Mouse (Mus musculus): ENCODE data around the gene Smoc1.

Smoc1 gene

DNA sequence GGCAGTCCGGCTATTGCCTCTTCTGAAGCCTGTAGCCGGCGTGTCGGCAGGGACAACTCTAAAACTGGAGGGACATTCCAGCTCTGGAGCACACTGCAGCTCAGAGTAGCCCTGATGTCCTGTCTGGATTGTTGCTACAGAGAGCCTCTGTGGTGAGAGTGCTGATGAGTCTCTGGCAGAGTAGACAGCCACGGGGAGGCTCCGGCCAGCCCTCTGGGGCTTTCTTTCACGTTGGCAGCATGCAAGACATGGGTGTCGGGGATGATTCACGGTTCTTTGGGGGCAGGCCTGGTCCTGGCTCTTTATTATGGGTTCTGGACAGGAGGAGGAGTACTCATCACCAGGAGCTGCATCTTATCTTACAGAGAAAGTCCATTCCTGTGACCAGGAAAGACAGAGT is 140.5 kb downstream of the Smoc1 start:
- no peak for DNase-seq (ENCODE audit: low spot score)

- no peak for DNase-seq (ENCODE audit: low spot score)
Observed at GRCm38 (mm10) chr12:81168031-81168430, 141.4 kb downstream of the Smoc1 start.

GRCm38 (mm10) chr12:81168494-81168893 is 141.9 kb downstream of the Smoc1 start:
- DNase-seq (ENCODE audit: low spot score), result no peak

GRCm38 (mm10) chr12:81170076-81170475 is 143.5 kb downstream of the Smoc1 start:
- DNase-seq (ENCODE audit: low spot score), result no peak

DNA sequence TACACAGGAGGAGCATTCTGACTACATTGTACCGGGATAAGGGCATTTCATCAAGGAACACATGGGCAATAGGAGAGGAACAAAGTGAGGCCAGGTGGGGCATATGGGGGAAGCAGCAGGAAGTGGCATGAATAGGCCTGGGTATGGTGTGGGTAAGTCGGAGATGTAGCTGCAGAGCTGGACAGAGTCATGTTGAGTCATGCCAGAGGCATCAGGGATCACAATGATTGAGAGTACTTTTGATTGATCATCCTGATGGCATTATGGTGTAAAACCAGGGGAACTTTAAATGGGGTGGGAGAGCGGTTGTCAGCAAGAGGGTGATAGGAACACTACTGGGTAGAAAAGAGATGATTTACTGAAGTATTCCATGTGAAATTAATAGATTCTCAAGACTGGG is 146.4 kb downstream of the Smoc1 start:
- no peak for DNase-seq (ENCODE audit: low spot score)

- no peak for DNase-seq (ENCODE audit: low spot score)
Observed at GRCm38 (mm10) chr12:81173893-81174292, 147.3 kb downstream of the Smoc1 start.

DNA sequence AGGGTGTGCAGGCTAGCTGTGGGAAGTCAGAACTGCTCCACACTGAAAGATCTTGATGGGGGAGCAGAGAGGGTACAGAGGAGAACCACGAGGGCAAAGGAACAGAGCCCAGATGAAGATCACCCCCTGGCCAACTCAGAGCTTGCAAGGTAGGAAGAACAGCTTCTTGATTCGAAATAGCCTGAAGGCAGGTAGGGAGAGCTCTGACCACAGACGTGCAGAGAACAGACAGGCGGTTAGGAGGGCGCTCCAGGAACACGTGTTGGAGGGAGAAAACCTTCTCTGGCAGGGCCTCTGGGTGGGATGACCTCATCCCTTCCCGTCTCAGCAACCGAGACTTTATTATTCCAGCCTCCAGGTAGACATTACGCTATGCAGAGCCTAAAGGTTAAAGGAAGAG is 148.6 kb downstream of the Smoc1 start:
- DNase-seq (ENCODE audit: low spot score), result no peak

DNA sequence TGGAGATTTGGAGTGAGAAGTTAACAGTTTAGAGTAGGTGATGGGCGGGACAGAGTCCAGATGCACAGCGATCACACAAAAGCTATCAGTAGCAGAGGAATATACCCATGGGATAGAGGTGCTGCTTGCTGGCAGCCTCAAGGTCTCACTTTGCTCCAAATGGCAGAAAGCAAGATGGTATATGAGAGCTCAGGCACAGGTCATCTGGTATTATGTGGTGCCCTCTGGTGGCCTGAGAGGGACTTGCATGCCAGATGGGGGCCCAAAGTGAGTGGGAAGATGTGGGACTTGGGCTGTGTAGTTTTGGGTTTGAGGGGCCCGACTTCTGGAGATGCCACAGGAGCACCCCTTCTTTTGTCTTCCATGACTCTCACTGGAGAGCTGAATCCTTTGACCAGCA is 155.5 kb downstream of the Smoc1 start:
- peak; percentile 43 for DNase-seq (ENCODE audit: low spot score)

- DNase-seq (ENCODE audit: low spot score), result no peak
Observed at GRCm38 (mm10) chr12:81184967-81185366, 158.4 kb downstream of the Smoc1 start.

- no peak for DNase-seq (ENCODE audit: low spot score)
Observed at GRCm38 (mm10) chr12:81186081-81186480, 159.5 kb downstream of the Smoc1 start.

- DNase-seq (ENCODE audit: low spot score), result no peak
Observed at GRCm38 (mm10) chr12:81186668-81187067, 160.1 kb downstream of the Smoc1 start.

DNA sequence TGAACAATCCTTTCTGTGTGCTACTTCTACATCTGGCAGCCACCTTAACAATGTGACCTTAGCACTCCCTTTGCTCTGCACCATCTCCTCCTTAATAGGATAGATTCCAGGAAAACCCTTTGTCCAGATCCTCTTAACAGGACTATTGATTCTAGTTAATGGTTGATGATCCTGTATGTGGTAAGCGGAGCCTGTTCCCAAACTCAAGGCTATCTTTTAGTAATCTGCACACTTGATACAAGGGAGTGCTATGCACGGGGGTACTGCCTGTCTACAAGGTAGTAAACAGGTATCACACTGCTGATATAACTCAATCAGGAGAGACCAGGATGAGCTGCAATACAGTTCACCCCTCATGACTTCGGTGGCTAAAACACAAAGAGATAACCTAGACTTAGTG is 161.8 kb downstream of the Smoc1 start:
- DNase-seq (ENCODE audit: low spot score), result no peak

- DNase-seq (ENCODE audit: low spot score), result no peak
Observed at GRCm38 (mm10) chr12:81188996-81189395, 162.4 kb downstream of the Smoc1 start.

DNA sequence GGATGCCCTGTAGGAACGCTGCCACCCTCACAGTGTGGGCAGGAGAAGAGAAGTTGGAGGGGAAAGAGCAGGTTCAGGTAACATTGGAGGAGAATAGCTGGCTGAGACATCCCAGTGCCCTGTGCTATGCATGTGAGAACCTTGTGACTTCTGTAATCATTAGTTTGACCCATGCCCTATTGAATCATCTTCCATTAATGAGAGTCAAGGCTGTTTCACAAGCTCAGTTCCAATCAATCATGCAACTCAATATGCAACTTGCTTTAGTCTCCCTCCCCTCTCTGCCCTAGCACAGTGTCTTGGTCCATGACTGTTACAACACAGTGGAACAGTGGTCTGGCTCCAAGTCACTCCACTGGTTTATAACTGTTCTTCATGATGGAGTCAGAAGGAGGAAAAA is 163.0 kb downstream of the Smoc1 start:
- no peak for DNase-seq (ENCODE audit: low spot score)

DNA sequence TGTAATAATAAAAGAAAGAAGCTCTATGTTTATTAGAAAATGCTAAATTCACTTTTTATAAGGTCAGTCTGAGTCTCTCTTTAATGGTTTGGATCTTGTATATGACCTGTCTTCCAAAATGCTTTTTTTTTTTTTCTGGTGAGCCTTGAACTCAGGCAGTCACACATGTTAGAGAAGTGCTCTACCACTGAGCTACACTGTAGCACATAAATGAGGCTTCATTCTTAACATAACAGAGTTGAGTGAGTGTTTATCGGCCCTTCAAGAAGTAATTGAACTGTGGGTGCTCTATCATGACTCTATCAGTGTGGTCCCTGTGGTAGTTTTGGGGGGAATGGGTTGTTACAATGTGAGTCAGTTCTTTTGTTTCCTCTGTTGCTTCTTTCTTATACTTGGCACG is 167.4 kb downstream of the Smoc1 start:
- DNase-seq (ENCODE audit: low spot score), result no peak

DNA sequence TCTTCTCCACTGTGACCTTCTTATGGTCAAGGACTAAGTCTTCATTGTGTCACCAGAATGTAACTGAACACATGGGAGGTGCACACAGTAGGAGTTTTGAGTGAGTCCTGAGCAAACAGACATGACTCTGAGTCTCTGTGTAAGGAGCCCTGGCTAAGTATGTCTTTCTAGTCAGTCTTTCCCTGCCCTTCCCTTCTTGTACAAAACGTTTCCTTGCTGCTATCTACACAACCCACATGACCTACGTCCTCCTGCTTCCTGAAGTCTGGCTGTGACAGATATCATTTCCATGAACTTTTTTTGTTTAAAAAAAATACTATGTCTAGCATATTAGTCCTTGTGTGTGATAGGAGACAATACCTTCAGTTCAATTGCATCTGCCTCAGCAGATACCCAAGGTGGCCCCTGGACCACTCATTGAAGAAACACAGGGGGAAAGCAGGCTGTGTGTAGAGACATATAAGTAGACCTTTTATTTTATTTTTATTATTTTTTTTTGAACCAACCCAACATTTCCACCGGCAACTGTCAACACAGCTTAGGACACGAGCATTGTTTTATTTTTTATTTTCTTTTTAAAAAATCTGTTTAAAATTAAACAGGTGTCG is 171.0 kb downstream of the Smoc1 start:
- DNase-seq (ENCODE audit: low spot score), result no peak

DNA sequence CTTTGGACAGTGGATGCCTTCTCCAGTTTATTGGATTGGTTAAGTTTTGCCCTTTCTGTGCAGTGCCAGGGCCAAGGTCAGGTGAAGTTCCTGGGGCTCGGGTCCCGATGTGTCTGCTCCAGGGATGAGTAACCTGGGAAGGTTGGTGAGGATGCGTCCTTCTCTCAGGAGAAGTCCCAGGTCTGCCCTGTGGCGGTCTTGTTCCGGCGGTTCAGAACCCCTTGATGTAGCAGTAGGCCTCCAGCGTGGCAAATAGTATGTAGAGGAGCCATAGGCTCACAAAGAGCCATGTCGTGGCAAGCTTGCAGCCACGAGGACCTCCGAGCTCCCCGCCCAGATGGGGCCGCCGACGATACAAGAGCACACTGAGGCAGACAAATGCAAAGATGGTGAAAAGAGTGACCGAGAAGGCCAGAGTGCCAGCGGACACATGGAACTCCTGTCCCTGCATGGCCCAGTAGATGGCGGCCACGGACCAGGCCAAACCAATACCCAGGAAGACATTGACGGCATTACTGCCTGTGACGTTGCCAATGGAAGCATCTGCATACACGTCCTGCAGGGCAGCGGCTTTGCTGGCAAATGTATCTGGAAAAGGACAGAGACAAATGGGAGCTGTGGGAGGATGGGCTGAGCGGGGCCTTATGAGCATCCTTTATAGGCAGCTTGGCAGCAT is 172.8 kb downstream of the Smoc1 start:
- DNase-seq (ENCODE audit: low spot score), result peak; percentile 64

- DNase-seq (ENCODE audit: low spot score), result no peak
Observed at GRCm38 (mm10) chr12:81203226-81203625, 176.6 kb downstream of the Smoc1 start.

- no peak for DNase-seq (ENCODE audit: low spot score)
Observed at GRCm38 (mm10) chr12:81205619-81206560, 179.3 kb downstream of the Smoc1 start.

DNA sequence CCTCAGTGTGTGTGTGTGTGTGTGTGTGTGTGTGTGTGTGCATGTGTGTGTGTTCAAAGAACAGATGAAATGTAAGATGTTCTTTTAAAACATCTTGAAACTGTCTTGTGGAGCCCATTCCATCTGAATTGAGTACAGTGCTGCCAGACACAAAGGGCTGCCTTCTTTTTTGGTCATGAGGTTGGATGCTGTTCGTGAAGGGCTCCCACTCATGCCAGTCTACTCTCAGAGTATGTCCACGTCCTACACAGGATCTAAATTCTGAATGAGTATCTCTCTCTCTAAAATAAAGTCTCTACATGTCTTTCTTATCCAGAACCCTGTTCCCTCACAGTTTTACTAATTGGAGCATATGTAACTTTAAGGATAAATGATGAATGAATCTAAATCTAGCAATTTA is 182.0 kb downstream of the Smoc1 start:
- no peak for DNase-seq (ENCODE audit: low spot score)

DNA sequence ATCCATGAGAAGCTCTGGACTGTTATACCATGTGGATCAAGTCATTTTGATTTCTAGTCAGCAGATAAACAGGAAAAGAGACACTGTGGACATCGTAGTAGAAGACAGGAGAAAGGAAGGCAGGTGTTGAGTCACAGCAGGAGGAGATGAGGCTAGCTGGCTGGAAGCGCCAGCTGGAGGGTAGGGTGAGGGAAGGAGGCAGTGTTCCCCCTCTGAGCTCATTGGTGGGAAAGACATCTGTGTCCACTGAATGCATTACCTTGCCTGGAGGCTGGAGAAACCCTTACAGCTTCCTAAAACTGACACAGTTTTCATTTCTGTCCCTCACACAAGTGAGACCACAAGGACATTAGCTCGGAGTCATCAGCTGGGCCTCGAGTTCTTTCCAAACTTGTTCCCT is 192.7 kb downstream of the Smoc1 start:
- no peak for DNase-seq (ENCODE audit: low spot score)

DNA sequence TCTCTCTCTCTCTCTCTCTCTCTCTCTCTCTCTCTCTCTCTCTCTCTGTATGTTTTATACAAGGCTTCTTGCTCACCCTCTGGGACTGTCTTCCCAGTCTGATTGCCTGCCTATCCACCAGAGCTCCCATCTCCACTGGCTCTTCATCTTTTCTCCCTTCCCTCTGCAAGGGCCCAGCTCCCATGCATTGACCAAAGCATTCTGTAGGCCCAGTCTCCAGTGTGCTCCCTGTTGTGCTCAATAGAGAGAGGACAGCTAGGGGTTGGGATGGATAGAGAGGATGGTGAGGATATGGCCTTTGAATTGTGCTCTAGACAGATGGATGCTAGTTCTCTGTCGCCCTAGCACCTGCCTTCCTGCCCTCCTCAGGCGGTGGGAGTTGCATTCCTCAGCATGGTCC is 196.7 kb downstream of the Smoc1 start:
- no peak for DNase-seq (ENCODE audit: low spot score)

GRCm38 (mm10) chr12:81224843-81225242 is 198.2 kb downstream of the Smoc1 start:
- no peak for DNase-seq (ENCODE audit: low spot score)

Data from layer of hippocampus, adult 9-10 months (tissue).